Mouse (Mus musculus) spleen, adult 10 weeks (tissue): ENCODE data around the gene Mok. TPM values are rescaled to one million over a fixed set of nuclear protein-coding genes. Genes with fewer than 3 reads are reported as not detected.

Experiments
- polyA plus RNA-seq: library from polyadenylated mRNA; stranded (reverse); fragments of 350-450 nt; fragmentation: Illumina TruSeq; extraction: RNeasy Lipid Tissue Mini Kit (QIAGEN cat#74804); gene quantifications from one replicate; pipeline ENCODE4 v1.2.3, GENCODE M21; 2015; ENCODE audit warnings: low replicate concordance; ENCODE audit not compliant: insufficient read depth

Mok gene
- polyA plus RNA-seq: 0.37 TPM

GRCm38 (mm10) chr12:110840348-110841198 is at the start of gene Mok:
Gene Mok, minus strand, starts transcription at chr12:110840939.

GRCm38 (mm10) chr12:110889036-110890020 is 48.6 kb upstream of the Mok start, which contains the start of the genes Cinp and Tecpr2:
Gene Cinp, minus strand, starts transcription at chr12:110889145.
Gene Tecpr2, plus strand, starts transcription at chr12:110889264.

GRCm38 (mm10) chr12:110850010-110850928 is 9.5 kb upstream of the Mok start, which contains the start of gene Zfp839:
Gene Zfp839, plus strand, starts transcription at chr12:110850253.

Other genes with a start within 250 kb of the Mok start
- gene Dync1h1, start 239.5 kb downstream of the Mok start, polyA plus RNA-seq: 46.8 TPM
- gene 1700001K19Rik, start 158.3 kb downstream of the Mok start, polyA plus RNA-seq: not detected
- gene Hsp90aa1, start 138.2 kb downstream of the Mok start, polyA plus RNA-seq: 397 TPM
- gene Wdr20, start 103.0 kb downstream of the Mok start, polyA plus RNA-seq: 32.4 TPM
- 10.7 TPM for gene Zfp839, start 9.3 kb upstream of the Mok start, polyA plus RNA-seq
- 53.4 TPM for gene Cinp, start 48.2 kb upstream of the Mok start, polyA plus RNA-seq
- 4.8 TPM for gene Tecpr2, start 48.3 kb upstream of the Mok start, polyA plus RNA-seq
- gene Ankrd9, start 138.1 kb upstream of the Mok start, polyA plus RNA-seq: 0.46 TPM
- gene Rcor1, start 198.4 kb upstream of the Mok start, polyA plus RNA-seq: 39.1 TPM